Mouse (Mus musculus): ENCODE data around the gene Magea8. TPM values are rescaled to one million over a fixed set of nuclear protein-coding genes. Genes with fewer than 3 reads are reported as not detected.

Magea8 gene
- polyA plus RNA-seq (2017; shearing (Covaris generic)): not detected

DNA sequence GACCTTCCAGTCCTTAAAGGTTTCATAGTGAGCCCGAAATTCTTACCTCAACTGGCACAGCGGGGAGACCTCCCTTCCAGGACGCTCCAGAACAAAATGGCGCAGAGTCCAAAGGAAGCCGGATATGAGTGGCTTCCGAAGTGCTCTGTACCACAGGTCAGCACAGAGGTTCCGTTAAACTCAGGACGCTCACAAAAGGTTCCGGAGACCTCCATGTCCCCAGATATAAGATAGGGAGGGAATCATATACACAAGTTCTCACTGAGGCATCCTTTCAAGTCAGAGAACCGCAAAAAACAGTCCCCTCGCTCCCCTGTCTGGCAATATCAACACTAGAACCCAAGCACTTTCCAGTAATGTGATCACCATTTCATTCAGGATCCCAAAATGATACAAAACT lies at the start of gene Magea8:
Gene Magea8, minus strand, starts transcription at position 101 of the 400 bp plus-strand sequence.

DNA sequence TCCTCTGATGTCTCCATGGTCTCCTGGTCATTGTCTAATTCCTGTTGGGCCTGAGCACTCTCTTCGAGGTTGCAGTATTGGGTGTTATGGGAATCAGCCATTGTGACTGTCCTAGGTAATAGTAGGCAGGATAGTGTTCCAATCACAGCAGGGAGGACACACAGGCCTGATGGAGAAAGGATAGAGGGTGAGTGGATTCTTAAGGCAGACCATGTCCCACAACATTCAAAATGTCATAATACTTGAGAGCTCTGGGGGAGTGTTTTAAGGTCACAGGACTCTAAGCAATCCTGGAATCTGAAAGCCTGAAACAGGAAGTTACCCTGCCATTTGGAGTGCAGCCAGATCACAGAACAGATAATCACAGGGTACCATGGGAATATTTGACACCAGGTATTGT lies 46.2 kb downstream of the Magea8 start, which contains the start of gene Magea3:
Gene Magea3, minus strand, starts transcription at position 101 of the 400 bp plus-strand sequence.

DNA sequence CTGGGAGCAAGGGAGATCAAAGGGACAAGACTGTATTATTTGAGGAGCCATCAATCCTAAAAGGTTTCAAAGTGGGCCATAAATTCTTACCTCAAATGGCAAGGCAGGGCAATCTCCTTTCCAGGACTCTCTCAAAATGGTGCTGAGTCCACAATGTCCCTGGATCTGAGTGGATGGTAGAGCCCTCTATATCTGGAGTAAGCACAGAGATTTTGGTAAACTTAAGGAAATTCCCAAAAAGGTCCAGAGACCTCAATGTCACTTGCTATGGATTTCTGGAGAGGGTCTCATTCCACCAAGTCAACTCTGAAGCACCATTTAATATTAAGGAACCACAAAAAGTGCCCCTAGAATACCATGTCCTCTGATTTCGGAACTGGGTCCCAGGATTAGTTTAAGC lies 59.8 kb downstream of the Magea8 start, which contains the start of gene Magea6:
Gene Magea6, minus strand, starts transcription at position 101 of the 400 bp plus-strand sequence.

Other genes with a start within 250 kb of the Magea8 start
- gene Cldn34b1, start 105.6 kb downstream of the Magea8 start, polyA plus RNA-seq (2017; shearing (Covaris generic)): not detected
- gene Magea6, start 59.9 kb downstream of the Magea8 start, polyA plus RNA-seq (2017; shearing (Covaris generic)): not detected
- not detected for gene Magea3, start 46.3 kb downstream of the Magea8 start, polyA plus RNA-seq (2017; shearing (Covaris generic))
- gene Magea5, start 67.3 kb upstream of the Magea8 start, polyA plus RNA-seq (2017; shearing (Covaris generic)): not detected
- not detected for gene Magea1, start 93.9 kb upstream of the Magea8 start, polyA plus RNA-seq (2017; shearing (Covaris generic))
- gene Magea2, start 97.8 kb upstream of the Magea8 start, polyA plus RNA-seq (2017; shearing (Covaris generic)): not detected
- gene Cldn34b2, start 132.6 kb upstream of the Magea8 start, polyA plus RNA-seq (2017; shearing (Covaris generic)): not detected
- 285 TPM for gene Sat1, start 220.6 kb upstream of the Magea8 start, polyA plus RNA-seq (2017; shearing (Covaris generic))

All from effector memory CD4-positive, alpha-beta T cell, adult 5 months (primary cell).